Mouse (Mus musculus) neural tube, embryonic 14.5 days (tissue): ENCODE measurements around the gene Ciita. TPM values are rescaled to one million over a fixed set of nuclear protein-coding genes. Genes with fewer than 3 reads are reported as not detected.

Experiments
- ATAC-seq: fragments of 200-750 bp; cut with Nextera tagmentation; 2 replicates; pipeline ENCODE4 v1.8.0; 2017; ENCODE audit warnings: low read depth, mild to moderate bottlenecking, moderate TSS enrichment, moderate library complexity
- H3K27ac ChIP-seq: fragments of 300-500 bp; sonication (generic); 2 replicates; pipeline ENCODE4 v1.5.1; 2014; ENCODE audit warnings: low read depth, mild to moderate bottlenecking, control low read depth, low read length, moderate library complexity, mixed read lengths
- H3K27me3 ChIP-seq: fragments of 300-500 bp; sonication (generic); 2 replicates; pipeline ENCODE4 v1.6.1; 2014; ENCODE audit warnings: low read length; ENCODE audit not compliant: control insufficient read depth, insufficient read depth
- H3K36me3 ChIP-seq: fragments of 300-500 bp; sonication (generic); 2 replicates; pipeline ENCODE4 v1.6.1; 2014; ENCODE audit warnings: low read length, mixed read lengths; ENCODE audit not compliant: control insufficient read depth, insufficient read depth
- H3K4me1 ChIP-seq: fragments of 300-500 bp; sonication (generic); 2 replicates; pipeline ENCODE4 v1.6.1; 2014; ENCODE audit warnings: low read length; ENCODE audit not compliant: control insufficient read depth, insufficient read depth
- H3K4me2 ChIP-seq: fragments of 300-500 bp; sonication (generic); 2 replicates; pipeline ENCODE4 v1.6.1; 2014; ENCODE audit warnings: mild to moderate bottlenecking, low read depth, low read length, control low read depth
- H3K4me3 ChIP-seq: fragments of 300-500 bp; sonication (generic); 2 replicates; pipeline ENCODE4 v1.5.1; 2014; ENCODE audit warnings: low read depth, low read length, control low read depth, mixed read lengths
- H3K9ac ChIP-seq: fragments of 300-500 bp; sonication (generic); replicated peaks from 2 replicates; pipeline ENCODE4 v1.6.1; 2014; ENCODE audit warnings: low read depth, mild to moderate bottlenecking, control low read depth, low read length, mixed read lengths
- H3K9me3 ChIP-seq: fragments of 300-500 bp; sonication (generic); 2 replicates; pipeline ENCODE4 v1.6.1; 2016; ENCODE audit warnings: low read length; ENCODE audit not compliant: control insufficient read depth
- WGBS: fragments of 180-500 bp; shearing (Covaris S2); extraction: QIAGEN DNeasy Blood & Tissue Kit; methylation state at CpG from one replicate; pipeline ENCODE4 v1.1.7; 2014; 5-methylcytosine and 5-hydroxymethylcytosine counted together
- polyA plus RNA-seq: library from polyadenylated mRNA; unstranded; fragments of >200 nt; fragmentation: Nextera tagmentation; extraction: Ambion mirVana; gene quantifications from 2 replicates; pipeline ENCODE4 v1.2.1, GENCODE M21; 2014

Gene Ciita
- polyA plus RNA-seq, 1 experiment from 2014 or later = 1.1 TPM

- WGBS = 87% methylated on average over 2 of the region's 2 CpGs
- no peaks in the 10 kb centered on the region for H3K9me3 ChIP-seq
- no peak for ATAC-seq
- H3K36me3 ChIP-seq = no peaks in the 10 kb centered on the region
- no peaks in the 10 kb centered on the region for H3K4me1 ChIP-seq
- no peak overlapping the region for H3K27ac ChIP-seq
- H3K9ac ChIP-seq = no peak overlapping the region
- no peak overlapping the region for H3K4me2 ChIP-seq
- no peak overlapping the region for H3K4me3 ChIP-seq
- H3K27me3 ChIP-seq = no peaks in the 10 kb centered on the region
These were observed 18.7 kb upstream of the Ciita start for GRCm38 (mm10) chr16:10461178-10461577.

GRCm38 (mm10) chr16:10465011-10465681 lies 14.7 kb upstream of the Ciita start:
- no peak overlapping the region for H3K27ac ChIP-seq
- no peaks in the 10 kb centered on the region for H3K36me3 ChIP-seq
- 27% methylated on average over 4 of the region's 4 CpGs for WGBS
- H3K9me3 ChIP-seq = no peaks in the 10 kb centered on the region
- no peaks in the 10 kb centered on the region for H3K27me3 ChIP-seq
- no peak overlapping the region for H3K9ac ChIP-seq
- no peaks in the 10 kb centered on the region for H3K4me1 ChIP-seq
- no peak for ATAC-seq
- no peak overlapping the region for H3K4me3 ChIP-seq
- H3K4me2 ChIP-seq = no peak overlapping the region

GRCm38 (mm10) chr16:10467391-10468107 lies 12.3 kb upstream of the Ciita start:
- Histone ChIP-seq H3K4me3 (no peak overlapping the region), H3K4me2 (no peak overlapping the region), H3K27me3 (no peaks in the 10 kb centered on the region), H3K9me3 (no peaks in the 10 kb centered on the region), H3K27ac (no peak overlapping the region), H3K36me3 (no peaks in the 10 kb centered on the region), H3K9ac (no peak overlapping the region), H3K4me1 (no peaks in the 10 kb centered on the region)
- no peak for ATAC-seq
- WGBS = 45% methylated on average over 11 of the region's 11 CpGs

GRCm38 (mm10) chr16:10468201-10468600 lies 11.7 kb upstream of the Ciita start:
- Histone ChIP-seq H3K9me3 (no peaks in the 10 kb centered on the region), H3K4me3 (no peak overlapping the region), H3K4me2 (no peak overlapping the region), H3K27me3 (no peaks in the 10 kb centered on the region), H3K27ac (no peak overlapping the region), H3K4me1 (no peaks in the 10 kb centered on the region), H3K9ac (no peak overlapping the region), H3K36me3 (no peaks in the 10 kb centered on the region)
- 89% methylated on average over 1 of the region's 1 CpGs for WGBS
- no peak for ATAC-seq

GRCm38 (mm10) chr16:10471950-10472349 lies 7.9 kb upstream of the Ciita start:
- Histone ChIP-seq H3K27me3 (no peaks in the 10 kb centered on the region), H3K9ac (no peak overlapping the region), H3K27ac (no peak overlapping the region), H3K4me1 (no peaks in the 10 kb centered on the region), H3K36me3 (no peaks in the 10 kb centered on the region), H3K4me3 (no peak overlapping the region), H3K4me2 (no peak overlapping the region), H3K9me3 (no peaks in the 10 kb centered on the region)
- no peak for ATAC-seq
- 91% methylated on average over 3 of the region's 3 CpGs for WGBS

- H3K9me3 ChIP-seq = no peaks in the 10 kb centered on the region
- ATAC-seq = no peak
- no peak overlapping the region for H3K9ac ChIP-seq
- 80% methylated on average over 3 of the region's 3 CpGs for WGBS
- no peak overlapping the region for H3K27ac ChIP-seq
- H3K36me3 ChIP-seq = no peaks in the 10 kb centered on the region
- H3K4me2 ChIP-seq = no peak overlapping the region
- no peak overlapping the region for H3K4me3 ChIP-seq
- no peaks in the 10 kb centered on the region for H3K27me3 ChIP-seq
- H3K4me1 ChIP-seq = no peaks in the 10 kb centered on the region
These were observed 4.9 kb upstream of the Ciita start for GRCm38 (mm10) chr16:10474956-10475355.

GRCm38 (mm10) chr16:10475919-10476318 lies 3.9 kb upstream of the Ciita start:
- H3K36me3 ChIP-seq = no peaks in the 10 kb centered on the region
- no peak overlapping the region for H3K4me3 ChIP-seq
- no peaks in the 10 kb centered on the region for H3K4me1 ChIP-seq
- no peak for ATAC-seq
- WGBS = 81% methylated on average over 2 of the region's 2 CpGs
- no peaks in the 10 kb centered on the region for H3K9me3 ChIP-seq
- no peak overlapping the region for H3K9ac ChIP-seq
- H3K4me2 ChIP-seq = no peak overlapping the region
- no peaks in the 10 kb centered on the region for H3K27me3 ChIP-seq
- no peak overlapping the region for H3K27ac ChIP-seq

- Histone ChIP-seq H3K4me1 (no peaks in the 10 kb centered on the region), H3K27me3 (no peaks in the 10 kb centered on the region), H3K4me3 (no peak overlapping the region), H3K9me3 (no peaks in the 10 kb centered on the region), H3K4me2 (no peak overlapping the region), H3K27ac (no peak overlapping the region), H3K36me3 (no peaks in the 10 kb centered on the region), H3K9ac (no peak overlapping the region)
- WGBS = 64% methylated on average over 4 of the region's 4 CpGs
- no peak for ATAC-seq
These were observed 2.5 kb downstream of the Ciita start for GRCm38 (mm10) chr16:10482343-10482742.

GRCm38 (mm10) chr16:10486993-10487392 lies 7.1 kb downstream of the Ciita start:
- Histone ChIP-seq H3K9me3 (no peaks in the 10 kb centered on the region), H3K27ac (no peak overlapping the region), H3K36me3 (no peaks in the 10 kb centered on the region), H3K4me1 (no peaks in the 10 kb centered on the region), H3K27me3 (no peaks in the 10 kb centered on the region), H3K4me3 (no peak overlapping the region), H3K9ac (no peak overlapping the region), H3K4me2 (no peak overlapping the region)
- WGBS = 61% methylated on average over 3 of the region's 3 CpGs
- ATAC-seq = no peak
